In genomic region chr2:37748442-37749066, GRCm38 (mm10) we compare ENCODE assay signal across 9 mouse cellular contexts. TPM values are rescaled to one million over a fixed set of nuclear protein-coding genes. Genes with fewer than 3 reads are reported as not detected.
DNase-seq lines count a peak whose midpoint lies in the region; ATAC-seq lines count a peak whose summit lies in the region.
"Had no signal": no experiment of that assay in that cellular context is flagged by ENCODE, and none has a peak within 500 bp of the region (broad histone marks: within the 10 kb centered on the region; RNA-seq: fewer than 3 reads in every experiment).

No protein-coding gene starts in this region.

- H3K4me3 ChIP-seq in neural tube, embryonic 13.5 days = no peak overlapping the region
- H3K4me3 ChIP-seq in embryonic facial prominence, embryonic 12.5 days = no peak overlapping the region
- H3K4me3 ChIP-seq in heart, embryonic 13.5 days = no peak overlapping the region
- no peak overlapping the region for H3K4me3 ChIP-seq in limb, embryonic 12.5 days (replicated peaks)

- H3K27ac ChIP-seq in neural tube, embryonic 13.5 days (replicated peaks) = no peak overlapping the region
- 0 out of 2 replicates have a peak overlapping the region, but pooled peaks have one; percentile 37 for H3K27ac ChIP-seq in embryonic facial prominence, embryonic 12.5 days
- peak overlapping the region; percentile 70 for H3K27ac ChIP-seq in heart, embryonic 13.5 days (replicated peaks)
- peak overlapping the region; percentile 70 for H3K27ac ChIP-seq in limb, embryonic 12.5 days
- H3K27ac ChIP-seq: liver, embryonic 14.5 days had no signal

- no peak for ATAC-seq in neural tube, embryonic 13.5 days (ENCODE audit: low read depth)
- ATAC-seq in embryonic facial prominence, embryonic 12.5 days (ENCODE audit: insufficient number of reproducible peaks, insufficient read depth, low FRiP score, low TSS enrichment) = no peak
- ATAC-seq in heart, embryonic 13.5 days (ENCODE audit: extremely low read depth, insufficient number of reproducible peaks, low FRiP score, low TSS enrichment) = no peak
- ATAC-seq in limb, embryonic 12.5 days (ENCODE audit: insufficient number of reproducible peaks, insufficient read depth, low FRiP score, low TSS enrichment, low read depth) = no peak; the same call in 1 of the 2 replicates

- H3K9ac ChIP-seq in neural tube, embryonic 13.5 days = 0 out of 2 replicates have a peak overlapping the region, but pooled peaks have one; percentile 27
- 0 out of 2 replicates have a peak overlapping the region, but pooled peaks have one; percentile 3 for H3K9ac ChIP-seq in embryonic facial prominence, embryonic 12.5 days
- peak overlapping the region; percentile 48 for H3K9ac ChIP-seq in heart, embryonic 13.5 days
- peak overlapping the region; percentile 19; the same call in 1 of the 2 replicates for H3K9ac ChIP-seq in limb, embryonic 12.5 days (replicated peaks)
- H3K9ac ChIP-seq: liver, embryonic 14.5 days had no signal

- 45% methylated on average over 10 of the region's 10 CpGs for WGBS in neural tube, embryonic 13.5 days
- 52% methylated on average over 10 of the region's 10 CpGs for WGBS in embryonic facial prominence, embryonic 12.5 days
- WGBS in heart, embryonic 13.5 days = 49% methylated on average over 10 of the region's 10 CpGs
- 27% methylated on average over 10 of the region's 10 CpGs for WGBS in limb, embryonic 12.5 days

- no peaks in the 10 kb centered on the region for H3K27me3 ChIP-seq in neural tube, embryonic 13.5 days
- 0 out of 2 replicates have a peak, but pooled peaks cover 2% of the 10 kb centered on the region for H3K27me3 ChIP-seq in embryonic facial prominence, embryonic 12.5 days
- H3K27me3 ChIP-seq in heart, embryonic 13.5 days (replicated peaks) = no peaks in the 10 kb centered on the region
- H3K27me3 ChIP-seq in limb, embryonic 12.5 days = no peaks in the 10 kb centered on the region

- H3K9me3 ChIP-seq in neural tube, embryonic 13.5 days = no peaks in the 10 kb centered on the region
- no peaks in the 10 kb centered on the region for H3K9me3 ChIP-seq in embryonic facial prominence, embryonic 12.5 days
- no peaks in the 10 kb centered on the region for H3K9me3 ChIP-seq in heart, embryonic 13.5 days
- H3K9me3 ChIP-seq in limb, embryonic 12.5 days = no peaks in the 10 kb centered on the region

- no peak for DNase-seq in neural tube, embryonic 10.5 days (ENCODE audit: extremely low spot score, low spot score)
- DNase-seq in embryo, embryonic 10 days (ENCODE audit: low spot score) = no peak
- no peak for DNase-seq in spleen, postnatal 10 days (ENCODE audit: low spot score in 2 of 2)
- no peak for DNase-seq in layer of hippocampus, adult 11-12 months (ENCODE audit: low spot score)

- no peak overlapping the region for H3K4me2 ChIP-seq in neural tube, embryonic 13.5 days
- no peak overlapping the region for H3K4me2 ChIP-seq in embryonic facial prominence, embryonic 12.5 days (replicated peaks)
- no peak overlapping the region for H3K4me2 ChIP-seq in heart, embryonic 13.5 days
- no peak overlapping the region for H3K4me2 ChIP-seq in limb, embryonic 12.5 days

- H3K4me1 ChIP-seq in neural tube, embryonic 13.5 days (replicated peaks) = peaks cover 13% of the 10 kb centered on the region
- peaks cover 16% of the 10 kb centered on the region; the same call in 1 of the 2 replicates for H3K4me1 ChIP-seq in embryonic facial prominence, embryonic 12.5 days
- peaks cover 23% of the 10 kb centered on the region for H3K4me1 ChIP-seq in heart, embryonic 13.5 days
- H3K4me1 ChIP-seq in limb, embryonic 12.5 days (replicated peaks) = peaks cover 30% of the 10 kb centered on the region

- H3K36me3 ChIP-seq in neural tube, embryonic 13.5 days = no peaks in the 10 kb centered on the region
- H3K36me3 ChIP-seq in embryonic facial prominence, embryonic 12.5 days = no peaks in the 10 kb centered on the region
- H3K36me3 ChIP-seq in heart, embryonic 13.5 days = no peaks in the 10 kb centered on the region
- no peaks in the 10 kb centered on the region for H3K36me3 ChIP-seq in limb, embryonic 12.5 days

RNA-seq across cellular contexts. Expression of gene Crb2, which starts 27.5 kb away (rescaled TPM):
- 4.6 and 4.8 TPM in 2 replicates for polyA plus RNA-seq in neural tube, embryonic 13.5 days (2015; fragmentation: Nextera tagmentation; extraction: Ambion mirVana)
- 3.2 and 3.8 TPM in 2 replicates for polyA plus RNA-seq in embryonic facial prominence, embryonic 12.5 days (2016; fragmentation: Nextera tagmentation; extraction: Ambion mirVana)
- polyA plus RNA-seq in heart, embryonic 13.5 days (2015; fragmentation: Nextera tagmentation; extraction: Ambion mirVana) = 3.0 and 4.0 TPM in 2 replicates
- 0.92 and 0.95 TPM in 2 replicates for polyA plus RNA-seq in limb, embryonic 12.5 days (2016; fragmentation: Nextera tagmentation; extraction: Ambion mirVana)

RNA-seq across cellular contexts. Expression of gene Strbp, which starts 44.9 kb away (rescaled TPM):
- 94.4 and 96.0 TPM in 2 replicates for polyA plus RNA-seq in neural tube, embryonic 13.5 days (2015; fragmentation: Nextera tagmentation; extraction: Ambion mirVana)
- polyA plus RNA-seq in embryonic facial prominence, embryonic 12.5 days (2016; fragmentation: Nextera tagmentation; extraction: Ambion mirVana) = 47.7 and 47.9 TPM in 2 replicates
- polyA plus RNA-seq in heart, embryonic 13.5 days (2015; fragmentation: Nextera tagmentation; extraction: Ambion mirVana) = 20.4 and 22.5 TPM in 2 replicates
- polyA plus RNA-seq in limb, embryonic 12.5 days (2016; fragmentation: Nextera tagmentation; extraction: Ambion mirVana) = 48.7 and 51.4 TPM in 2 replicates
